Mouse (Mus musculus) stomach, postnatal 0 days (tissue): ENCODE measurements at regions not wholly inside any gene's neighbourhood (a gene's known extent, or its start where the extent isn't known, plus 50 kb on each side); places are given as distances from the start of the nearest gene placed in this dataset.

Experiments
- ATAC-seq: fragments of 200-750 bp; cut with Nextera tagmentation; 2 replicates; pipeline ENCODE4 v1.8.0; 2017; ENCODE audit not compliant: low FRiP score, low TSS enrichment
- DNase-seq: peaks from one replicate; pipeline ENCODE4 v3.0.0-alpha.2; 2016; ENCODE audit warnings: low spot score
- H3K27ac ChIP-seq: fragments of 300-500 bp; sonication (generic); replicated peaks from 2 replicates; pipeline ENCODE4 v1.5.1; 2014; ENCODE audit warnings: mild to moderate bottlenecking, control low read depth
- H3K27me3 ChIP-seq: fragments of 300-500 bp; sonication (generic); 2 replicates; pipeline ENCODE4 v1.6.1; 2014; ENCODE audit warnings: low read length; ENCODE audit not compliant: control insufficient read depth, insufficient read depth
- H3K36me3 ChIP-seq: fragments of 300-500 bp; sonication (generic); 2 replicates; pipeline ENCODE4 v1.6.1; 2014; ENCODE audit warnings: low read length, mixed read lengths; ENCODE audit not compliant: control insufficient read depth, insufficient read depth
- H3K4me1 ChIP-seq: fragments of 300-500 bp; sonication (generic); replicated peaks from 2 replicates; pipeline ENCODE4 v1.6.1; 2014; ENCODE audit warnings: antibody characterized with exemption; ENCODE audit not compliant: control insufficient read depth, insufficient read depth
- H3K4me2 ChIP-seq: fragments of 300-500 bp; sonication (generic); replicated peaks from 2 replicates; pipeline ENCODE4 v1.6.1; 2014; ENCODE audit warnings: low read depth, mild to moderate bottlenecking, control low read depth, moderate library complexity
- H3K4me3 ChIP-seq: fragments of 300-500 bp; sonication (generic); 2 replicates; pipeline ENCODE4 v1.5.1; 2014; ENCODE audit warnings: low read depth, low read length, control low read depth
- H3K9ac ChIP-seq: fragments of 300-500 bp; sonication (generic); 2 replicates; pipeline ENCODE4 v1.6.1; 2014; ENCODE audit warnings: mild to moderate bottlenecking, low read length, control low read depth, mixed read lengths
- H3K9me3 ChIP-seq: fragments of 300-500 bp; sonication (generic); 2 replicates; pipeline ENCODE4 v1.6.1; 2016; ENCODE audit warnings: low read length; ENCODE audit not compliant: control insufficient read depth
- CTCF ChIP-seq: IDR thresholded peaks from 2 replicates; pipeline ENCODE4 v1.5.1; 2016; ENCODE audit warnings: antibody characterized with exemption, low read depth, mild to moderate bottlenecking, moderate library complexity
- EP300 ChIP-seq: optimal IDR thresholded peaks from 2 replicates; pipeline ENCODE3; 2016; ENCODE audit warnings: antibody characterized with exemption
- WGBS: fragments of 180-500 bp; shearing (Covaris S2); extraction: QIAGEN DNeasy Blood & Tissue Kit; methylation state at CpG from one replicate; pipeline ENCODE4 v1.1.7; 2014; 5-methylcytosine and 5-hydroxymethylcytosine counted together

- no peak for TF ChIP-seq EP300
- TF ChIP-seq CTCF = peak; percentile 86
- Histone ChIP-seq H3K9me3 (no peaks in the 10 kb centered on the region), H3K27ac (no peak overlapping the region), H3K27me3 (no peaks in the 10 kb centered on the region), H3K4me2 (0 out of 2 replicates have a peak overlapping the region, but pooled peaks have one; percentile 23), H3K4me1 (no peaks in the 10 kb centered on the region), H3K4me3 (no peak overlapping the region), H3K36me3 (no peaks in the 10 kb centered on the region), H3K9ac (no peak overlapping the region)
- WGBS = 12% methylated on average over 6 of the region's 6 CpGs
- ATAC-seq (peak; percentile 41; the same call in 1 of the 2 replicates), DNase-seq (peak; percentile 71)
Measured at GRCm38 (mm10) chr6:70714239-70714638, 77.8 kb downstream of the Rpia start.

DNA sequence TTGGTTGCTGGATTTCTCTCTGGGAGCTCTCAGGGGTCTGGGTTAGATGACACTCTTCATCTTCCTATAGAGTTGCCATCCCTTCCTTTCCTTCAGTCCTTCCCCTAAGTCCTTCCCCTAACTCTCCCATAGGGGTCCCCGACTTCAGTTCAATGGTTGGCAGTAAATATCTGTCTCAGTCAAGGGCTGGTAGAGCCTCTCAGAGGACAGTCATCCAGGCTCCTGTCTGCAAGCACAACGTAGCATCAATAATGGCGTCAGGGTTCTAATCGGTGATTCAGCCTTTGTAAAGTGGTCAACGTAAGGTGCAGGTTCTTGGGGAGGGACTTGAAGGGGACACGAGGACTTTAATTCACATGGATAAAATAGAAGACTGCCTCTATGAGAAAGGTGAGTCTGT is 78.4 kb downstream of the Rpia start:
- Histone ChIP-seq H3K27me3 (no peaks in the 10 kb centered on the region), H3K4me2 (no peak overlapping the region), H3K4me1 (no peaks in the 10 kb centered on the region), H3K4me3 (no peak overlapping the region), H3K9ac (no peak overlapping the region), H3K36me3 (no peaks in the 10 kb centered on the region), H3K27ac (no peak overlapping the region), H3K9me3 (no peaks in the 10 kb centered on the region)
- no peak for DNase-seq
- TF ChIP-seq EP300 (no peak), CTCF (no peak)
- ATAC-seq = no peak
- 76% methylated on average over 6 of the region's 6 CpGs for WGBS

- ATAC-seq = no peak
- Histone ChIP-seq H3K9me3 (no peaks in the 10 kb centered on the region), H3K36me3 (no peaks in the 10 kb centered on the region), H3K4me2 (no peak overlapping the region), H3K4me3 (no peak overlapping the region), H3K9ac (no peak overlapping the region), H3K27ac (no peak overlapping the region), H3K4me1 (no peaks in the 10 kb centered on the region), H3K27me3 (no peaks in the 10 kb centered on the region)
- no peak for DNase-seq
- WGBS = 34% methylated on average over 7 of the region's 7 CpGs
- no peak for TF ChIP-seq EP300
- peak; percentile 73 for TF ChIP-seq CTCF
Measured at GRCm38 (mm10) chr6:70713118-70713517, 78.9 kb downstream of the Rpia start.

DNA sequence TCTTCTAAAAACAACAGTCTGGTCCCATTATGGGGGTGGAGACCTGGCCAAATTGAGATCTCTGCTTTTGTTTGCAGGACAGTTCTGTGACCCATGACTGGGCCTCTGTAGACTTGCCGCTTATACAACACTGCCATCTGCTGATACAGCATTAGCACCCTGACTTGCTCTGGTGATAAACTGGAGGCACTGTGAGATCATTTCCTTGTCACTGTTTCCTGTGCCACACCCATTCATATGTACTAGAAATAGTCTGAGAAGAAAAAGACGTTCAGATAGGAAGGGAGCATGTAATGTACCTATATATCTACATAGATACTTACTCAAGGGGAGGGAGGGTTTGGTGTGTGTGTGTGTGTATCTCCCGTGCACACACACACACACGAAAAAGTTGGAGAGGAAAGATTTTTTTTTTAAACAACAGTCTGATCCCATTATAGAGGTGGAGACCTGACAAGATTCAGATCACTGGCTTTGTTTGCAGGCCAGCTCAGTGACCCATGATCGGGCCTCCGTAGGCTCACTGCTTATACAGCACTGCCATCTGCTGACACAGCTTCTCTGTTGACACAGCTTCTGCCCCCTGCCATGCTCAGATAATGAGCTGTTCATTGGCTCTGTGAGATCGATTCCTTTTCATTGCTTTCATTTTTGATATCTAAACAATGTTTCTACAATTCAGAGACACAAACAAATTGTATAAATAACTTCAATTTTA is 82.5 kb downstream of the Rpia start:
- peak; percentile 59 for DNase-seq
- Histone ChIP-seq H3K4me3 (no peak overlapping the region), H3K36me3 (no peaks in the 10 kb centered on the region), H3K9ac (no peak overlapping the region), H3K4me2 (no peak overlapping the region), H3K27me3 (no peaks in the 10 kb centered on the region), H3K27ac (no peak overlapping the region), H3K9me3 (no peaks in the 10 kb centered on the region), H3K4me1 (no peaks in the 10 kb centered on the region)
- 14% methylated on average over 7 of the region's 7 CpGs for WGBS
- ATAC-seq = peak; percentile 95
- TF ChIP-seq EP300 (no peak), CTCF (peak; percentile 85)

- no peaks in the 10 kb centered on the region for H3K4me1 ChIP-seq
- no peaks in the 10 kb centered on the region for H3K27me3 ChIP-seq
- WGBS = 96% methylated on average over 26 of the region's 26 CpGs
- TF ChIP-seq CTCF (no peak), EP300 (no peak)
- ATAC-seq = no peak
- no peaks in the 10 kb centered on the region for H3K9me3 ChIP-seq
- no peak overlapping the region for H3K27ac ChIP-seq
- no peaks in the 10 kb centered on the region for H3K36me3 ChIP-seq
- H3K9ac ChIP-seq = no peak overlapping the region
- no peak overlapping the region for H3K4me3 ChIP-seq
- DNase-seq = no peak
- H3K4me2 ChIP-seq = no peak overlapping the region
Measured at GRCm38 (mm10) chr6:70695596-70695995, 96.4 kb downstream of the Rpia start.
